Mouse (Mus musculus) MEL (cell line): ENCODE measurements at regions not wholly inside any gene's neighbourhood (a gene's known extent, or its start where the extent isn't known, plus 50 kb on each side); places are given as distances from the start of the nearest gene placed in this dataset.

ENCODE experiments used
- DNase-seq: peaks from one replicate; pipeline ENCODE4 v3.0.0; 2011; ENCODE audit warnings: low read depth, low spot score
- H3K27ac ChIP-seq: 2 replicates; pipeline ENCODE4 v1.5.1; 2012; ENCODE audit warnings: low read depth, mild to moderate bottlenecking, control low read depth, low read length, moderate library complexity; ENCODE audit not compliant: control insufficient read depth
- H3K27me3 ChIP-seq, 2 experiments: fragments of 150-350 bp in 1 of 2; sonication (generic) in 1 of 2; 2 replicates each; pipeline ENCODE4 v1.6.1; 2012; ENCODE audit warnings: low read length in 2 of 2, mild to moderate bottlenecking in 2 of 2, improper control_type of control experiment in 1 of 2, moderate library complexity in 1 of 2; ENCODE audit not compliant: insufficient read depth in 2 of 2, control insufficient read depth in 1 of 2
- H3K36me3 ChIP-seq, 2 experiments: 2 replicates each; pipeline ENCODE4 v1.6.1; 2012 to 2014; ENCODE audit warnings: low read length in 2 of 2, improper control_type of control experiment in 1 of 2, inconsistent platforms in 1 of 2, mild to moderate bottlenecking in 1 of 2; ENCODE audit not compliant: insufficient read depth in 2 of 2, control insufficient read depth in 1 of 2
- H3K4me1 ChIP-seq, 2 experiments: fragments of 150-350 bp in 1 of 2; sonication (generic) in 1 of 2; 2 replicates each; pipeline ENCODE4 v1.6.1; 2012; ENCODE audit warnings: low read length in 2 of 2, improper control_type of control experiment in 1 of 2, mild to moderate bottlenecking in 1 of 2; ENCODE audit not compliant: insufficient read depth in 2 of 2, control insufficient read depth in 1 of 2
- H3K4me3 ChIP-seq, 2 experiments: fragments of 150-350 bp in 1 of 2; sonication (generic) in 1 of 2; 2 replicates each; pipeline ENCODE4 v1.5.1; 2012; ENCODE audit warnings: low read depth in 2 of 2, low read length in 2 of 2, mild to moderate bottlenecking in 2 of 2, moderate library complexity in 2 of 2, control low read depth in 1 of 2, improper control_type of control experiment in 1 of 2; ENCODE audit not compliant: control insufficient read depth in 1 of 2, insufficient read depth in 1 of 2
- H3K79me2 ChIP-seq: 2 replicates; pipeline ENCODE4 v1.6.1; 2012; ENCODE audit warnings: mild to moderate bottlenecking, low read length, moderate library complexity; ENCODE audit not compliant: control insufficient read depth, poor library complexity, insufficient read depth
- H3K9ac ChIP-seq: 2 replicates; pipeline ENCODE4 v1.6.1; 2012; ENCODE audit warnings: low read depth, mild to moderate bottlenecking, control low read depth, low read length, moderate library complexity; ENCODE audit not compliant: control insufficient read depth, poor library complexity, severe bottlenecking
- H3K9me3 ChIP-seq: fragments of 150-350 bp; sonication (generic); replicated peaks from 2 replicates; pipeline ENCODE4 v1.6.1; 2012; ENCODE audit warnings: mild to moderate bottlenecking, low read length, improper control_type of control experiment, moderate library complexity; ENCODE audit not compliant: insufficient read depth
- BHLHE40 ChIP-seq: IDR thresholded peaks from 2 replicates; pipeline ENCODE4 v1.6.1; 2012; ENCODE audit warnings: low read depth, mild to moderate bottlenecking, inconsistent platforms, low read length, improper control_type of control experiment, borderline replicate concordance
- CHD1 ChIP-seq: IDR thresholded peaks from 2 replicates; pipeline ENCODE4 v1.6.1; 2012; ENCODE audit warnings: low read depth, mild to moderate bottlenecking, inconsistent platforms, low read length, improper control_type of control experiment
- CHD2 ChIP-seq: IDR thresholded peaks from 2 replicates; pipeline ENCODE4 v1.6.1; 2011; ENCODE audit warnings: low read length, improper control_type of control experiment
- CTCF ChIP-seq, 3 experiments: IDR thresholded peaks in 2 of 3; conservative IDR thresholded peaks in 1 of 3; 2 replicates each; pipeline ENCODE4 v1.5.1; 2011 to 2012; ENCODE audit warnings: low read length in 3 of 3, low read depth in 2 of 3, mild to moderate bottlenecking in 2 of 3, improper control_type of control experiment in 1 of 3, inconsistent platforms in 1 of 3, mixed read lengths in 1 of 3, moderate library complexity in 1 of 3; ENCODE audit not compliant: control insufficient read depth in 1 of 3, insufficient read depth in 1 of 3, poor library complexity in 1 of 3, severe bottlenecking in 1 of 3
- EP300 ChIP-seq, 2 experiments: IDR thresholded peaks; 2 replicates each; pipeline ENCODE4 v1.6.1; 2011; ENCODE audit warnings: improper control_type of control experiment in 2 of 2, low read length in 2 of 2, low read depth in 1 of 2, mild to moderate bottlenecking in 1 of 2
- ETS1 ChIP-seq: IDR thresholded peaks from 2 replicates; pipeline ENCODE4 v1.6.1; 2012; ENCODE audit warnings: low read depth, mild to moderate bottlenecking, inconsistent platforms, low read length, improper control_type of control experiment, moderate library complexity
- GABPA ChIP-seq: IDR thresholded peaks from 2 replicates; pipeline ENCODE4 v1.6.1; 2012; ENCODE audit warnings: low read depth, mild to moderate bottlenecking, inconsistent platforms, low read length, improper control_type of control experiment, moderate library complexity
- GATA1 ChIP-seq: IDR thresholded peaks from 2 replicates; pipeline ENCODE4 v1.6.1; 2011; ENCODE audit warnings: low read depth, low read length, improper control_type of control experiment
- MAX ChIP-seq: IDR thresholded peaks from 2 replicates; pipeline ENCODE4 v1.6.1; 2011; ENCODE audit warnings: low read length, improper control_type of control experiment
- MEF2A ChIP-seq: IDR thresholded peaks from 2 replicates; pipeline ENCODE4 v1.6.1; 2014; ENCODE audit warnings: low read depth, mild to moderate bottlenecking, inconsistent platforms, low read length, improper control_type of control experiment; ENCODE audit not compliant: poor library complexity, insufficient replicate concordance, severe bottlenecking; ENCODE audit errors: extremely low read depth
- MXI1 ChIP-seq: IDR thresholded peaks from 2 replicates; pipeline ENCODE4 v1.6.1; 2011; ENCODE audit warnings: mild to moderate bottlenecking, low read depth, low read length, improper control_type of control experiment
- NELFE ChIP-seq: IDR thresholded peaks from 2 replicates; pipeline ENCODE4 v1.6.1; 2011; ENCODE audit warnings: low read depth, low read length, improper control_type of control experiment
- POLR2A ChIP-seq, 2 experiments: IDR thresholded peaks; 2 replicates each; pipeline ENCODE4 v1.6.1; 2011 to 2012; ENCODE audit warnings: low read length in 2 of 2, mild to moderate bottlenecking in 2 of 2, control low read depth in 1 of 2, improper control_type of control experiment in 1 of 2, low read depth in 1 of 2, moderate library complexity in 1 of 2; ENCODE audit not compliant: control insufficient read depth in 1 of 2, insufficient read depth in 1 of 2, poor library complexity in 1 of 2
- RAD21 ChIP-seq: IDR thresholded peaks from 2 replicates; pipeline ENCODE4 v1.6.1; 2011; ENCODE audit warnings: mild to moderate bottlenecking, low read depth, low read length, improper control_type of control experiment
- SMC3 ChIP-seq: IDR thresholded peaks from 2 replicates; pipeline ENCODE4 v1.6.1; 2011; ENCODE audit warnings: low read depth, low read length, improper control_type of control experiment
- TAL1 ChIP-seq: IDR thresholded peaks from 2 replicates; pipeline ENCODE4 v1.6.1; 2012; ENCODE audit warnings: mild to moderate bottlenecking, inconsistent platforms, low read length, moderate library complexity, mixed read lengths
- TBP ChIP-seq: IDR thresholded peaks from 2 replicates; pipeline ENCODE4 v1.8.0; 2011; ENCODE audit warnings: low read depth, low read length, improper control_type of control experiment
- TCF12 ChIP-seq: IDR thresholded peaks from 2 replicates; pipeline ENCODE4 v1.6.1; 2014; ENCODE audit warnings: low read depth, mild to moderate bottlenecking, inconsistent platforms, low read length, improper control_type of control experiment, moderate library complexity
- ZC3H11A ChIP-seq: IDR thresholded peaks from 2 replicates; pipeline ENCODE4 v1.6.1; 2012; ENCODE audit warnings: low read depth, mild to moderate bottlenecking, inconsistent platforms, low read length, improper control_type of control experiment
- ZKSCAN1 ChIP-seq: IDR thresholded peaks from 2 replicates; pipeline ENCODE4 v1.6.1; 2012; ENCODE audit warnings: low read depth, mild to moderate bottlenecking, inconsistent platforms, low read length, improper control_type of control experiment, moderate library complexity
- ZNF384 ChIP-seq: IDR thresholded peaks from 2 replicates; pipeline ENCODE4 v1.6.1; 2012; ENCODE audit warnings: low read depth, mild to moderate bottlenecking, inconsistent platforms, low read length, improper control_type of control experiment

DNA sequence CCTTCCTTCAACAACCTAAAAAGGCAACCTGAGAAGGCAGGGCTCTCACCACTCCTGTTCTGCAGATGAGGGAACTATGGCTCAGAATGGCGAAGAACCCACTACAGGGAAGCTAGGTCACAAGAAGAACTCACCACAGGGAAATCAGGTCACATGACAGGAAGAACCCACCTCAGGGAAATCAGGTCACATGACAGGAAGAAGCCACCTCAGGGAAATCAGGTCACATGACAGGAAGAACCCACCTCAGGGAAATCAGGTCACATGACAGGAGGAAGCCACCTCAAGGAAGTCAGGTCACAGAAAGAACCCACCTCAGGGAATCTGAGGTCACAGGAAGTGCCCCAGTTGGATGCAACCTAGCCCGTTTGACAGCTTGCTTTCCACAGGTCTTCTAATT, 399.7 kb downstream of the Ptpru start:
- no peaks in the 10 kb centered on the region for H3K36me3 ChIP-seq
- TF ChIP-seq TCF12 (no peak), BHLHE40 (no peak), CHD2 (no peak), EP300 (IDR thresholded peaks at IDR 0.05; ENCODE audit: low read depth in 1 of 2, low read length in 2 of 2) (no peak), SMC3 (no peak), GATA1 (no peak), MEF2A (no peak), NELFE (no peak), RAD21 (no peak), TAL1 (no peak), ZC3H11A (no peak), TBP (no peak), ETS1 (no peak), ZNF384 (no peak)
- no peaks in the 10 kb centered on the region for H3K79me2 ChIP-seq
- no peak for DNase-seq
- H3K9me3 ChIP-seq: no peaks in the 10 kb centered on the region
- no peaks in the 10 kb centered on the region for H3K4me1 ChIP-seq
- H3K4me3 ChIP-seq: no peak overlapping the region
- H3K27ac ChIP-seq: no peak overlapping the region
- no peaks in the 10 kb centered on the region; a peak in 1 of 4 replicates for H3K27me3 ChIP-seq
- H3K9ac ChIP-seq: no peak overlapping the region

DNA sequence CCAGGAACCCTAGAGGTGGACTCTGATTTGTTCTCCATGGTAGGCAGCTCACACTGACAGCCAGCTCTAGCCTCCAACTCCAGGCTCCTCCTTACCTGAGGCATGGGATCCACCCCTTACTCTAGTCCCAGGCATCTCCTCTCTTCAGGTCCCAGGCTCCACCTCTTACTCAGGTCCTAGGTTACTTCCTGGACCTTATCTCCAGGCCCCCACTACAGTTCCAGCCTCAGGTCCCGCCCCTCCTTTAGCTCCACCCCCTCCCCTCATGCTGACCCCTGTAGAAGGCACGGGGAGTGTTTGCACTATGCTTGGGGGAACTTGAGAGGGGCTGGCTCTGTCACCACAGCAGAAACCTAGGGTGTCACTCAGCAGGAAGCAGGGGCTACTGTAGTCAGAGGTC, 399.2 kb downstream of the Ptpru start:
- no peaks in the 10 kb centered on the region for H3K36me3 ChIP-seq
- H3K9ac ChIP-seq: no peak overlapping the region
- no peaks in the 10 kb centered on the region for H3K79me2 ChIP-seq
- H3K9me3 ChIP-seq: no peaks in the 10 kb centered on the region
- TF ChIP-seq GABPA: no peak
- no peak for TF ChIP-seq POLR2A (IDR thresholded peaks at IDR 0.05; ENCODE audit: control insufficient read depth in 1 of 2, insufficient read depth in 1 of 2, low read depth in 1 of 2, low read length in 2 of 2, poor library complexity in 1 of 2)
- no peak for TF ChIP-seq MAX
- TF ChIP-seq SMC3: no peak
- TF ChIP-seq MXI1: no peak
- no peak for TF ChIP-seq CHD1
- no peak for TF ChIP-seq MEF2A
- TF ChIP-seq CTCF (IDR thresholded peaks at IDR 0.05 in 2 of 3, conservative IDR thresholded peaks at IDR 0.05 in 1 of 3; ENCODE audit: control insufficient read depth in 1 of 3, insufficient read depth in 1 of 3, low read depth in 2 of 3, low read length in 3 of 3, poor library complexity in 1 of 3, severe bottlenecking in 1 of 3): no peak
- TF ChIP-seq ZKSCAN1: no peak
- TF ChIP-seq TAL1: no peak
- no peak overlapping the region for H3K27ac ChIP-seq
- H3K4me3 ChIP-seq: no peak overlapping the region
- H3K4me1 ChIP-seq: no peaks in the 10 kb centered on the region
- no peak for DNase-seq
- no peaks in the 10 kb centered on the region; a peak in 1 of 4 replicates for H3K27me3 ChIP-seq
